Mouse (Mus musculus) CD8-positive naive resting alpha-beta T cell, adult 2 months (primary cell): ENCODE results near the gene Ptpn6.
A peak's percentile ranks its signal among the peaks of the same experiment; 100 is the strongest.

Experiments
- DNase-seq, 2 experiments: peaks; one replicate each; pipeline ENCODE4 v3.0.0; 2022; ENCODE audit warnings: low read depth in 2 of 2, low spot score in 2 of 2

Gene Ptpn6

GRCm38 (mm10) chr6:124755831-124756595 lies 17.5 kb upstream of the Ptpn6 start, which contains the start of the genes Gm45234 and Atn1:
Gene Gm45234 (minus strand): TSS chr6:124756021.
Gene Atn1 (minus strand): TSS chr6:124756524.
- peak in 1 of 2 experiments; percentile 27 for DNase-seq

GRCm38 (mm10) chr6:124755306-124755705 lies 16.8 kb upstream of the Ptpn6 start:
- no peak for DNase-seq

DNA sequence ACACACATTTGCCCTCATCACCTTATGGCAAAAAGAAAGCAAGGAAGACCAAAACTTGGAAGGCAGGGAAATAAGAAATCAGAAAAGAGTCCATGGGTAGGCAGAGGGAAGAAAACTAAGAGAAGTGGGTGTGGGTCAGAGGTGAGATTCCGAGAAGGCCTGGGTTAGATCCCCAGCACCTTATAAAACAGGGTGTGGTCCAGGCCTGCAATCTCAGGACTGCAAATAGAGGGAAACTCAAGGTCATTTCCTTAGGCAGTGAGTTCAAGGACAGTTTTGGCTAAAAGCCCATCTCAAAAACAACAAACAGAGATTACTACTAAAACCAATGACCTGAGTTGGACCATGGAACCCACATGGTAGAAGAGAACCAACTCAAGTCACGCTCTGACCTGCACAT lies 15.3 kb upstream of the Ptpn6 start:
- DNase-seq = no peak

GRCm38 (mm10) chr6:124750405-124750804 lies 11.9 kb upstream of the Ptpn6 start:
- DNase-seq = peak; percentile 51 to 66

- DNase-seq = no peak
These were observed 8.4 kb upstream of the Ptpn6 start for GRCm38 (mm10) chr6:124746654-124747632.

DNA sequence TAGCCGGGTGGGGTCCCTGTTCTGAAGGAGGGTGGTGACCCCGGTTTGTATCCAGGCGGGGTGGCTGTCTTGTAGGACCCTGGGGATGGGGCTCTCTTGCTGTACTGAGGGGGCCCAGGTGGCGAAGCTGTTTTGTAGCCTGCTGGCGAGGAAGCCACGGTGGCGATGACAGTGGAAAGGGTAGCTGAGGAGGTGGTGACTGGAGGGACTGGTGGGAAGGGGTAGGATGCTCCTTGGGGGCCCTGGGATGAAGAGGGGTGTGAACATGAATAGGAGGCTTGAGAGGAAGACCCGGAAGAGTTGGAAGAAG lies 7.7 kb upstream of the Ptpn6 start:
- DNase-seq = no peak

- DNase-seq = peak; percentile 88 to 91
These were observed 7.2 kb upstream of the Ptpn6 start for GRCm38 (mm10) chr6:124745490-124746295.

- no peak for DNase-seq
These were observed 6.3 kb upstream of the Ptpn6 start for GRCm38 (mm10) chr6:124744755-124745321.

DNA sequence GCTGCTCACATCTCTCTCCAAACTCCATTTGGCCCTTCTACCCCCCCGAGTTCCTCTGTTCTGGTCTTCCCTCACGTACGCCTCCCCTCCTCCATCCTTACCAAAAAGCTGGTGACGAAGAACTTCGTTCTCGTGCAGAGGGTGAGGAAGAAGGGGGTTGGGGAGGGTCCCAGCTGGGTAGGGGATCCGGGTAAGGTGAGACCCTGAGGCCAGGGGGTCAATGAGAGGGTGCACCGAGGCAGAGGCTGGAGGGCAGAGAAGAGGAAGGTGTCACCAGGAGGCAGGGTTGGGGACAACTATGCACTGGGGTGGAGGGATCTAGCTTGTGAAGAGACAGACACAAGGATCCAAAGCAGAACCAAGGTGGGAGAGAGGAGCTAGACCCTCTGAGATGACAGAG lies 5.1 kb upstream of the Ptpn6 start:
- no peak for DNase-seq

- no peak for DNase-seq
These were observed 4.5 kb upstream of the Ptpn6 start for GRCm38 (mm10) chr6:124742839-124743514.

DNA sequence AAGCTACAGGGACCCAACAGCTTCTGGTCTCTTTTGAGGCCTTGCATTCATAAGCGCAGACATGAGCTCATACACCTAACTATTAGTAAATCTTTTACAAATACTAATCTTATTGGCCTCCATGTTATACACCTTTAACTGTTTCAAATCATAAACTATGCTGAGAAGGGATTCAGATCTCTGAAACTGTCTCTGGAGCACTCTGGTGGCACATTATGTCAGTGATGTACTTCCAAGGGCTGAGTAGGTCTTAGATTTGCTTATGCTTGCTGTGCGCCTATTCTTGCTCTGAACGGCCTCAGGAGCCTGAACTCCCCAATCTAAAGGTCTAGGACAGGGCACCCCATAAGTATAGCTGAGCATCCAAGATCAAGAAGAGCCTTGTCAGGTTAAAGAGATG lies 3.3 kb upstream of the Ptpn6 start:
- DNase-seq = no peak

GRCm38 (mm10) chr6:124740888-124741761 lies 2.6 kb upstream of the Ptpn6 start, which contains the start of gene Grcc10:
Gene Grcc10 (minus strand): TSS chr6:124741374.
- peak; percentile 88 to 93 for DNase-seq

DNA sequence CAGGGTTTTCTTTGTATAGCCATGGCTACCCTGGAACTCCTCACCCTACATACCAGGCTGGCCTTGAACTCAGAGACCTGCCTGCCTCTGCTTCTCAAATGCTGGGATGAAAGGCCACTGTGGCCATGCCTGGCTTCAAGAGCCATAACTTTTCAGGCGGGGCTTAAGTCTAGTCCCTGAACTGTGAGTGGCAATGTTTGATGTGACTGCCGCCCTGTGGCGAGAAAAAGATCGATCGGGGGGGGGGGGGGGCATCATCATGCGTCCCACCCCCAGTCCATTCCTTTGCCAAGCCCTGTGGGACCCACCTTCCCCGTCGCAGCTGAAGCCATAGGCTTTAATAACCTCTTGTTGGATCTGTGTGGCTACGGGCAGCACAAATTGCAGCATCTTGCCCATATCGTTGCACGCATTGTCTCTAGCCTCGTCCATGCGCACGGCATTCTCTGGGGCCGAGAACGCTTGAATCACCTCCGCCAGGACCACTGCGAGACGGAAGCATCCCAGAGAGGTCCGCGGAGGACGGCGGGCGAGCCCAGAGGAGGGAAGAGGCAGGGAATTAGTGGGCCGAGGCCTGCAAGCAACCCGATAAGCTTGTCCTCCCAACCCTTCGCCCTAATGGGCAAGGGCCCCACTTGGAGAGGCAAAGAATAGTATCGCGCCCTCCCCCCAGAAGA lies 1.8 kb upstream of the Ptpn6 start:
- peak in 1 of 2 experiments; percentile 57 for DNase-seq

GRCm38 (mm10) chr6:124739231-124739796 lies 800 bp upstream of the Ptpn6 start:
- DNase-seq = no peak

DNA sequence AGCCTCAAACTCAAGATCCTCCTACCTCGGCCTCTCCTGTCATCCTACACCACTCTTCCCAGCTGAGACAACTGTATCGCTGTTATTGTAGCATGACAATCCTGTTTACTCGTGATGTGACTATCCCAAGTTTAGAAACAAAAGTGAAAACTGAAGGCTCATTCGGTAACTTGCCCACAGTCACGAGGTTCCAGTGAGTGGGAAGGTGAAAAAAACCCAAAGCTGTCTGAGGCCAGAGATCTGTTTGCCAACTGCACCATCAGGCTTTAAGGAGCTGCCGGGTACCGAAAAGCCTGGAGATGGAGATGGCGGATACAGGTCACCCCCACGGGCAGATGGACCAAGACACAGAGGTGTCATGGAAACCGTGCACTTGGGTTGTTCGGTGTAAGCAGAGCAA lies 1.5 kb downstream of the Ptpn6 start:
- DNase-seq = no peak

DNA sequence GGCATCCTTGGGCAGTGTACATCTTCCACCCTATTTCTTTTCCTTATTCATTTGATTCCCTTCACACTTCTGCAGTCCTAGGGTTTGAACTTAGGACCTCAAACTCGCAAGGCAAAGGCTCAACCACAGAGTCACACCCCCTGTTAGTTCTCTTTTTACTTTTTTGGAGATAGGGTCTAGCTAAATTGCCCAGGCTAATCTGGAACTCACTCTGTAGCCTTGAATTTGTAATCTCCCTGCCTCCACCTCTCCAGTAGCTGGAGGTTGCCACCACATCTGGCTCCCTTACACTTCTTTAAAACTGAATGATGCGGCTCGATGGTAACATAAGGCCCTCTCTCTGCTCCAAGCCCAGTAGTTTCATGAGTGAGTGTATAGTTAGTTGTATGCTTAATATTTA lies 4.1 kb downstream of the Ptpn6 start:
- no peak for DNase-seq

DNA sequence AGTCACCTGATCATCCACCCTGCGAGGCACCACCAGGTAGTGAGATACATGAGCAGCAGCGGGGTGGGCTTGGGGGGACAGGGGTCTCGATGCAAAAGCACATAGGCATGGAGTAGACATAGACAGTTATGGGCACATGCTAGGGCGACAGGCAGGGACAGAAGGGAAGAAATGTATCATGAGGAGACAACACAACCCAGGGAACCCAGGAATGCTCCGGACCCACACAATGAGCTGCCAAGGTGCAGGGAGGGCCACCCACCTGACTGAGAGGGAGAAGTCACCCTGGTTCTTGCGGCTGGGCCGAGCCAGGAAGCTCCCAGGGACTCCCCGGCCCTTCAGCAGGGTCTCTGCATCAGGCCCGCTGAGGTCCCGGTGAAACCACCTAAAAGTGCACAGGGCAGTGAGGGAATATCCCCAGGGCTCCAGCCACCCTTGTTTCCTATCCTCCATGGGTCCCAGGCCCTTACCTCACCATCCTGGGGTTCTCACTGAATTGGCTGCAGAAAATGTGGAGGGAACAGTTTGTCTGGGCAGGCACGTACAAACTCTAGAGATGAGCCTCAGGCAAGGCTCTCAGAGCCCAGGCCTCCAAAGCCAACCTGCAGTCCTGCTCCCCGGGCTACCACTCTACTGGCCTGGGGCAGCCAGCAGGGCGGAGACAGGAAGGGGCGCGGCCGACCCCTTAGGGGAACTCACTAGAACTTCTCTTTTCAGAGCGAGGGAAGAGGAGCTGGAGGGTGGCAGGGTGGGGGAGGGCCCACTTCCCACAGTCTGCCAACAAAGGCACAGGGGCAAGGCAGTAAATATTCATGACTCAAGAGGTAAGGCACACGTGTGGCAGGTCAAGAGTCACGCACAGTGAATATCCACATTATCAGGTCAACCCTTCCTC lies 5.8 kb downstream of the Ptpn6 start:
- peak; percentile 48 to 49 for DNase-seq
